Mouse (Mus musculus) heart, postnatal 14 days (tissue): ENCODE data around the gene Gm10944. TPM values are rescaled to one million over a fixed set of nuclear protein-coding genes. Genes with fewer than 3 reads are reported as not detected.

ENCODE experiments used
- DNase-seq, 2 experiments: peaks; one replicate each; pipeline ENCODE4 v3.0.0; 2021 to 2022
- intact Hi-C: fragments of 180-260 bp; cut with DNase I; formaldehyde crosslinking; loops from one replicate; pipeline ENCODE4 v1.15.1; 2025
- long read RNA-seq, 2 experiments: library from polyadenylated mRNA; stranded (forward); transcript quantifications; one replicate each; pipeline ENCODE4 v2.0.0; 2021
- total RNA-seq, 2 experiments: library from RNA; stranded (reverse); gene quantifications; 2 replicates each; pipeline ENCODE4 v1.2.3; 2021

Gm10944 gene
- not detected for total RNA-seq
- long read RNA-seq, experiment 1 = 0 reads
- long read RNA-seq, experiment 2 = 0 reads

- DNase-seq = no peak
- intact Hi-C loops = no loop called here
Measured at GRCm38 (mm10) chr10:10681048-10681447, at the start of gene Gm10944. Gene Gm10944 (plus strand): TSS chr10:10681348.

GRCm38 (mm10) chr10:10655991-10656390, 25.2 kb upstream of the Gm10944 start:
- DNase-seq = no peak
- intact Hi-C loops = no loop called here

- intact Hi-C loops = no loop called here
- no peak for DNase-seq
Measured at GRCm38 (mm10) chr10:10656621-10657020, 24.5 kb upstream of the Gm10944 start.

GRCm38 (mm10) chr10:10659161-10659560, 22.0 kb upstream of the Gm10944 start:
- intact Hi-C loops = no loop called here
- DNase-seq = no peak

- DNase-seq = no peak
- intact Hi-C loops = no loop called here
Measured at GRCm38 (mm10) chr10:10659976-10660375, 21.2 kb upstream of the Gm10944 start.

- DNase-seq = peak; percentile 3 to 5
- intact Hi-C loops = no loop called here
Measured at GRCm38 (mm10) chr10:10688907-10689667, 7.9 kb downstream of the Gm10944 start.

- intact Hi-C loops = no loop called here
- DNase-seq = no peak
Measured at GRCm38 (mm10) chr10:10689668-10690223, 8.6 kb downstream of the Gm10944 start.

GRCm38 (mm10) chr10:10697497-10697896, 16.3 kb downstream of the Gm10944 start:
- intact Hi-C loops = no loop called here

GRCm38 (mm10) chr10:10700903-10701302, 19.8 kb downstream of the Gm10944 start:
- intact Hi-C loops = no loop called here
- DNase-seq = no peak

More at GRCm38 (mm10) chr10:10697497-10697896, 16.3 kb downstream of the Gm10944 start:
- no peak for DNase-seq

- intact Hi-C loops = no loop called here
- no peak for DNase-seq
Measured at GRCm38 (mm10) chr10:10701326-10701725, 20.2 kb downstream of the Gm10944 start.

- no peak for DNase-seq
- intact Hi-C loops = no loop called here
Measured at GRCm38 (mm10) chr10:10708031-10708430, 26.9 kb downstream of the Gm10944 start.

GRCm38 (mm10) chr10:10710359-10710758, 29.2 kb downstream of the Gm10944 start:
- no peak for DNase-seq
- intact Hi-C loops = no loop called here

GRCm38 (mm10) chr10:10710837-10711236, 29.7 kb downstream of the Gm10944 start:
- intact Hi-C loops = no loop called here
- DNase-seq = no peak

- intact Hi-C loops = no loop called here
- no peak for DNase-seq
Measured at GRCm38 (mm10) chr10:10726501-10726900, 45.4 kb downstream of the Gm10944 start.

Other genes with a start within 250 kb of the Gm10944 start
- gene Adgb, start 209.0 kb upstream of the Gm10944 start, total RNA-seq = under 1 TPM in 1 of 2 experiments, not detected in 1; 0.14 TPM
- gene Rab32, start 123.1 kb upstream of the Gm10944 start, total RNA-seq = 1 to 10 TPM; 2.1 to 2.5 TPM